Mouse (Mus musculus) kidney, embryonic 15.5 days (tissue): ENCODE results near the gene Prkab2. TPM values are rescaled to one million over a fixed set of nuclear protein-coding genes. Genes with fewer than 3 reads are reported as not detected.

ENCODE experiments used
- ATAC-seq: fragments of 200-750 bp; cut with Nextera tagmentation; replicated peaks from 2 replicates; pipeline ENCODE4 v1.8.0; 2017; ENCODE audit warnings: moderate TSS enrichment; ENCODE audit not compliant: low FRiP score
- H3K27ac ChIP-seq: fragments of 300-500 bp; sonication (generic); 2 replicates; pipeline ENCODE4 v1.5.1; 2015; ENCODE audit warnings: mild to moderate bottlenecking, inconsistent platforms
- H3K27me3 ChIP-seq: fragments of 300-500 bp; sonication (generic); 2 replicates; pipeline ENCODE4 v1.6.1; 2015; ENCODE audit warnings: inconsistent platforms
- H3K36me3 ChIP-seq: fragments of 300-500 bp; sonication (generic); 2 replicates; pipeline ENCODE4 v1.6.1; 2015; ENCODE audit warnings: inconsistent platforms
- H3K4me1 ChIP-seq: fragments of 300-500 bp; sonication (generic); 2 replicates; pipeline ENCODE4 v1.6.1; 2015; ENCODE audit warnings: inconsistent platforms
- H3K4me2 ChIP-seq: fragments of 300-500 bp; sonication (generic); 2 replicates; pipeline ENCODE4 v1.6.1; 2015; ENCODE audit warnings: moderate library complexity, mild to moderate bottlenecking, inconsistent platforms
- H3K4me3 ChIP-seq: fragments of 300-500 bp; sonication (generic); replicated peaks from 2 replicates; pipeline ENCODE4 v1.5.1; 2015; ENCODE audit warnings: mild to moderate bottlenecking, inconsistent platforms
- H3K9ac ChIP-seq: fragments of 300-500 bp; sonication (generic); 2 replicates; pipeline ENCODE4 v1.6.1; 2015; ENCODE audit warnings: mild to moderate bottlenecking, inconsistent platforms
- H3K9me3 ChIP-seq: fragments of 300-500 bp; sonication (generic); replicated peaks from 2 replicates; pipeline ENCODE4 v1.6.1; 2016; ENCODE audit warnings: inconsistent platforms
- WGBS: fragments of 180-500 bp; shearing (Covaris S2); methylation state at CpG from one replicate; pipeline ENCODE4 v1.1.7; 2015; ENCODE audit warnings: mixed read lengths; 5-methylcytosine and 5-hydroxymethylcytosine counted together
- polyA plus RNA-seq: library from polyadenylated mRNA; unstranded; fragments of >200 nt; fragmentation: Nextera tagmentation; extraction: Ambion mirVana; gene quantifications from 2 replicates; pipeline ENCODE4 v1.2.1, GENCODE M21; 2015

Prkab2 gene
- polyA plus RNA-seq, 1 experiment from 2014 or later = 6.5 TPM

DNA sequence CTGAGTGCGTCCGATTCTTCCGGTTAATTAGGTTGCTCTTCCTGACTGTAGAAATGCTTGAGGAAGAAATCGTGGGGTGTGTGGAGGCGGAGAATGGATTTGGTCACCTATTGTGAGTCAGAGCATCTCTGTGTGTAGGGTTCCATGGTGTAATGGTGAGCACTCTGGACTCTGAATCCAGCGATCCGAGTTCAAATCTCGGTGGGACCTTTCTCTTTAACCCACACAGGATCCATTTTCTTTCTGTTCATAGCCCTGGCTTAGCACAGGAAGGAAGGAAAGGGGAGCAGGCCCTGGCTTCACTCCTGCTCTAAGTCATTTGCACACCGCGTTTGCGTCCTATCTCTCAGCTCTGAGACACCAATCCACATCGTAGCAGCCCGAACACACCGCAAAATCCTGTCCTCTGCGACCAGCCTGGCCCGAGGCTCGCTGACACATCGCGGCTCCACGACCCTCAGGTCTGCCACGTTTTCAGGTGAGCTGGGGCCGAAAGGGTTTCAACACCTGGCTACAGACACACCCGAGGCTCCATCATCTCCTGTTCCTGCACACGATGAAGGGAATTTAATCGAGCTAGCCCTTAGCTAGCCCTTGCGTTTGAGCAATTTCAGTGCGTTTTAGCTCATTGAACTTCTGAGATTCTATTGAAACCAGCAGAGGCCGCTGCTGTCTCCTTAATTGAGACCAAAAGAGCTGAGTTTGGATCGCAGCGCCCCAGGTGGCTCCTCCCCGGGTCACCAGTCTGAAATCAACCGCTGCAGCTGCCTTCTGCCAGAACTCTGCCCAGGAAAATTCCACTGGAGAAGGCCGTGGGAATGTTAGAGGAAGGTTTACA lies 23.5 kb downstream of the Prkab2 start:
- H3K9me3 ChIP-seq = no peaks in the 10 kb centered on the region

GRCm38 (mm10) chr3:97682159-97682502 lies 24.1 kb downstream of the Prkab2 start:
- H3K27me3 ChIP-seq = peaks cover 12% of the 10 kb centered on the region
- H3K4me3 ChIP-seq = peak overlapping the region; percentile 47
- no peaks in the 10 kb centered on the region for H3K36me3 ChIP-seq
- H3K9ac ChIP-seq = no peak overlapping the region
- H3K27ac ChIP-seq = no peak overlapping the region
- peak overlapping the region; percentile 89 for H3K4me2 ChIP-seq
- peaks cover 33% of the 10 kb centered on the region for H3K4me1 ChIP-seq
- no peak for ATAC-seq
- H3K9me3 ChIP-seq = no peaks in the 10 kb centered on the region
- WGBS = 2% methylated on average over 11 of the region's 11 CpGs

More for the DNA sequence above, 23.5 kb downstream of the Prkab2 start:
- 1% methylated on average over 33 of the region's 33 CpGs for WGBS
- Histone ChIP-seq H3K27ac (no peak overlapping the region), H3K27me3 (peaks cover 12% of the 10 kb centered on the region), H3K4me3 (peak overlapping the region; percentile 47), H3K4me1 (peaks cover 33% of the 10 kb centered on the region), H3K4me2 (peak overlapping the region; percentile 89), H3K36me3 (no peaks in the 10 kb centered on the region), H3K9ac (peak overlapping the region; percentile 44)
- ATAC-seq = peak; percentile 30; the same call in 1 of the 2 replicates

DNA sequence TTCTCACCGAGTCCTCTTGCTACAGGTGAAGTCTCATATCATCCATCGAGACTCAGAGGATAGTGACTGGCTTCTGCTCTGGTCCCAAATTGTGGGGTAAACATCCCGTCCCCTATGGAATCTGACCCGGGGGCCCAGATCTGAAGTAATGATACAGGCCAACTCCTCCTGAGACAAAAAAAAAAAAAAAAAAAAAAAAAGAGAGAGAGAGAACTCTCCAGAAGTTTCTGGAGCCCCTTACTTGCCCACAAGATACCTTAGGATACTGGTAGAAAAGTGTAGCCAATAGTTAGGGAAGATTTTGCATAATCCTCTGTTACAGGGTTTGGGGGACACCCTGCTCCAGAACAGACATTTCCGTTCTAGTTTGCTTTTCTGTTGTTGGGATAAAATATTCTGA lies 24.6 kb downstream of the Prkab2 start:
- WGBS = 33% methylated on average over 5 of the region's 5 CpGs
- no peaks in the 10 kb centered on the region for H3K9me3 ChIP-seq
- no peak for ATAC-seq
- peak overlapping the region; percentile 89 for H3K4me2 ChIP-seq
- peaks cover 12% of the 10 kb centered on the region for H3K27me3 ChIP-seq
- H3K4me3 ChIP-seq = peak overlapping the region; percentile 47
- no peaks in the 10 kb centered on the region for H3K36me3 ChIP-seq
- H3K27ac ChIP-seq = no peak overlapping the region
- H3K9ac ChIP-seq = no peak overlapping the region
- H3K4me1 ChIP-seq = peaks cover 33% of the 10 kb centered on the region

GRCm38 (mm10) chr3:97683560-97684195 lies 25.7 kb downstream of the Prkab2 start:
- H3K4me3 ChIP-seq = peak overlapping the region; percentile 9; the same call in 1 of the 2 replicates
- H3K36me3 ChIP-seq = no peaks in the 10 kb centered on the region

GRCm38 (mm10) chr3:97686372-97687117 lies 28.6 kb downstream of the Prkab2 start:
- Histone ChIP-seq H3K9me3 (no peaks in the 10 kb centered on the region), H3K27me3 (peaks cover 12% of the 10 kb centered on the region; the same call in 1 of the 2 replicates), H3K36me3 (no peaks in the 10 kb centered on the region), H3K4me3 (no peak overlapping the region), H3K4me2 (no peak overlapping the region), H3K4me1 (peaks cover 27% of the 10 kb centered on the region), H3K27ac (no peak overlapping the region), H3K9ac (no peak overlapping the region)
- 73% methylated on average over 4 of the region's 4 CpGs for WGBS
- ATAC-seq = no peak

More at GRCm38 (mm10) chr3:97683560-97684195, 25.7 kb downstream of the Prkab2 start:
- H3K4me2 ChIP-seq = peak overlapping the region; percentile 47
- peak; percentile 37 for ATAC-seq
- no peak overlapping the region for H3K9ac ChIP-seq
- no peaks in the 10 kb centered on the region for H3K9me3 ChIP-seq
- H3K27ac ChIP-seq = no peak overlapping the region
- H3K27me3 ChIP-seq = peaks cover 12% of the 10 kb centered on the region
- peaks cover 33% of the 10 kb centered on the region for H3K4me1 ChIP-seq
- WGBS = 6% methylated on average over 16 of the region's 16 CpGs

- no peaks in the 10 kb centered on the region for H3K27me3 ChIP-seq
- no peaks in the 10 kb centered on the region for H3K9me3 ChIP-seq
- H3K9ac ChIP-seq = no peak overlapping the region
- H3K27ac ChIP-seq = no peak overlapping the region
- 77% methylated on average over 2 of the region's 2 CpGs for WGBS
- H3K4me3 ChIP-seq = no peak overlapping the region
- peaks cover 6% of the 10 kb centered on the region; the same call in 1 of the 2 replicates for H3K4me1 ChIP-seq
- H3K4me2 ChIP-seq = no peak overlapping the region
- ATAC-seq = no peak
- H3K36me3 ChIP-seq = no peaks in the 10 kb centered on the region
Measured at GRCm38 (mm10) chr3:97689289-97689688, 31.3 kb downstream of the Prkab2 start.

DNA sequence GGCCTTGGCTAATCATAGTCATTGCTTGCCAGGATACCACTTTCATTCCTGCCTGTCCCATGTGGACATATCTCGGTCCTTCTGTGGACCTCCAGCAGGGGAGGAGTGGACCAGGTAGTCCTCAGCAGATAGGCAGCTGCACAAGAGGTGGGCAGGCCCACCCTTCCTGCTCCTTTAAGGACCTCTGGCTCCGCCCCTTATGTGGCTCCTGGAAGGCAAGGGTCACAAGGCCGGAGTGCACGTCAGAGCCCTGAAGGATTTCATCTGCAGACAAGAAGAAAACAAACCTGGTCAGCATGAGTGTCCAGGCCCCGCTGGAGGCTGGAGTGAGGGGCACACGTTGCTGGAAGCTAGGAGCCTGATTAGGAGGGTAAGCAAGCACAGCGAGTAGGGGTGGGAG lies 32.6 kb downstream of the Prkab2 start:
- Histone ChIP-seq H3K27ac (no peak overlapping the region), H3K4me1 (peaks cover 4% of the 10 kb centered on the region; the same call in 1 of the 2 replicates), H3K36me3 (no peaks in the 10 kb centered on the region), H3K9me3 (no peaks in the 10 kb centered on the region), H3K9ac (no peak overlapping the region), H3K4me2 (no peak overlapping the region), H3K27me3 (no peaks in the 10 kb centered on the region), H3K4me3 (no peak overlapping the region)
- 52% methylated on average over 7 of the region's 7 CpGs for WGBS
- 0 out of 2 replicates have a peak, but pooled peaks have one; percentile 33 for ATAC-seq

- H3K4me3 ChIP-seq = no peak overlapping the region
- ATAC-seq = no peak
- H3K4me1 ChIP-seq = peaks cover 4% of the 10 kb centered on the region; the same call in 1 of the 2 replicates
- H3K9ac ChIP-seq = no peak overlapping the region
- H3K4me2 ChIP-seq = no peak overlapping the region
- H3K9me3 ChIP-seq = no peaks in the 10 kb centered on the region
- H3K27me3 ChIP-seq = no peaks in the 10 kb centered on the region
- H3K36me3 ChIP-seq = no peaks in the 10 kb centered on the region
- 65% methylated on average over 12 of the region's 12 CpGs for WGBS
- H3K27ac ChIP-seq = no peak overlapping the region
Measured at GRCm38 (mm10) chr3:97691443-97692017, 33.5 kb downstream of the Prkab2 start.

DNA sequence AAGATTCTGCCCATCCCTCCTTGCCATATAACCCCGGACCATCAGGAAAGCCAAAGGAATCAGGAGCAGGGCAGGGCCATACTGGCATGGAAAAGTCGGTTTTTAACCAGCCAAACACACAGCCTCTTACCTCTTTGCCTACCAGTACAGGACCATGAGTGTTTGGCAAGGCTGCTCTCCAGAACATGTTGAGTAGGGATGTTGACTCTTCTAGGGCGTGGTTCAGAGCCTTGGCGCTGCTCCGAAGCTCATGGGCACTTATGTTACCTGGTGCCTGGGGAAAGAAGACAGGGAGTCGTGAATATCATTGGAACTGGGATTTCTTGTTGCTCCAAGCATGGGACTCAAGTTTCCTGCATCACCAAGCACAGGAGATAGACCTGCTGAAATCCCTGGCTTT lies 35.8 kb downstream of the Prkab2 start:
- H3K4me2 ChIP-seq = no peak overlapping the region
- no peak for ATAC-seq
- H3K27ac ChIP-seq = no peak overlapping the region
- no peak overlapping the region for H3K9ac ChIP-seq
- H3K36me3 ChIP-seq = no peaks in the 10 kb centered on the region
- H3K27me3 ChIP-seq = no peaks in the 10 kb centered on the region
- 83% methylated on average over 6 of the region's 6 CpGs for WGBS
- no peaks in the 10 kb centered on the region for H3K9me3 ChIP-seq
- H3K4me1 ChIP-seq = peaks cover 4% of the 10 kb centered on the region; the same call in 1 of the 2 replicates
- no peak overlapping the region for H3K4me3 ChIP-seq

- H3K4me2 ChIP-seq = no peak overlapping the region
- 80% methylated on average over 9 of the region's 9 CpGs for WGBS
- H3K4me3 ChIP-seq = no peak overlapping the region
- no peak for ATAC-seq
- H3K27ac ChIP-seq = no peak overlapping the region
- no peaks in the 10 kb centered on the region for H3K36me3 ChIP-seq
- no peaks in the 10 kb centered on the region for H3K27me3 ChIP-seq
- no peaks in the 10 kb centered on the region for H3K4me1 ChIP-seq
- H3K9ac ChIP-seq = no peak overlapping the region
- no peaks in the 10 kb centered on the region for H3K9me3 ChIP-seq
Measured at GRCm38 (mm10) chr3:97696866-97697265, 38.9 kb downstream of the Prkab2 start.

- H3K36me3 ChIP-seq = no peaks in the 10 kb centered on the region
- no peaks in the 10 kb centered on the region for H3K4me1 ChIP-seq
- H3K27ac ChIP-seq = no peak overlapping the region
- no peak overlapping the region for H3K4me2 ChIP-seq
- 54% methylated on average over 9 of the region's 9 CpGs for WGBS
- H3K9me3 ChIP-seq = no peaks in the 10 kb centered on the region
- H3K4me3 ChIP-seq = no peak overlapping the region
- H3K9ac ChIP-seq = no peak overlapping the region
- no peak for ATAC-seq
- no peaks in the 10 kb centered on the region for H3K27me3 ChIP-seq
Measured at GRCm38 (mm10) chr3:97697291-97697690, 39.3 kb downstream of the Prkab2 start.
